Mouse (Mus musculus) CD8-positive naive resting alpha-beta T cell, adult 57 days (primary cell): Measurements from ENCODE around the gene Pex11a. TPM values are rescaled to one million over a fixed set of nuclear protein-coding genes. Genes with fewer than 3 reads are reported as not detected.

Source experiments
- total RNA-seq: library from RNA; stranded (reverse); gene quantifications from one replicate; pipeline ENCODE4 v1.2.4, GENCODE M21; 2023

Gene Pex11a
- total RNA-seq = 0.73 TPM

GRCm38 (mm10) chr7:79742659-79743536 lies at the start of gene Pex11a, which contains the start of gene Wdr93:
TSS of gene Pex11a (minus strand) at chr7:79743131.
TSS of gene Wdr93 (plus strand) at chr7:79743163.

DNA sequence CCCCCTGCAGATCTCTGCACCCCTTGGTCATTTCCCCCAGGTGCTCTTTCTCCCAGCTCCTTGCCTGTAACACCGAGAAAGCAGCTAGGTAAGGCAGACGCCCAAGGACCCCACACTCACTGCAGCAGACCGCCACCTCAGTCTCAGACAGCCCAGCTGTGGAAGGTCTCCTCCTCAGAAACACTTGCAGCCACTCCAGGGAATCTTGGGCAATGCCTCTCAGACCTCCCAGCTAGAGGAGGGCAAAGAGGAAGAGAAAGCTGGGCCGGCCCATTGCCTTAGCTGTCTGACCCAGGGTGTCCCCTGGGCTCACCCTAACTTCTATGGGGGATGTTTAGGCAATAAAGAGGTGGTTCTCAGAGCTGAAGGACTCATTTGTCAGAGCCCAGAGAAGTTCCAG lies 10.3 kb downstream of the Pex11a start, which contains the start of gene Plin1:
Gene Plin1 (minus strand): TSS at position 282 of the 400 bp plus-strand sequence.

DNA sequence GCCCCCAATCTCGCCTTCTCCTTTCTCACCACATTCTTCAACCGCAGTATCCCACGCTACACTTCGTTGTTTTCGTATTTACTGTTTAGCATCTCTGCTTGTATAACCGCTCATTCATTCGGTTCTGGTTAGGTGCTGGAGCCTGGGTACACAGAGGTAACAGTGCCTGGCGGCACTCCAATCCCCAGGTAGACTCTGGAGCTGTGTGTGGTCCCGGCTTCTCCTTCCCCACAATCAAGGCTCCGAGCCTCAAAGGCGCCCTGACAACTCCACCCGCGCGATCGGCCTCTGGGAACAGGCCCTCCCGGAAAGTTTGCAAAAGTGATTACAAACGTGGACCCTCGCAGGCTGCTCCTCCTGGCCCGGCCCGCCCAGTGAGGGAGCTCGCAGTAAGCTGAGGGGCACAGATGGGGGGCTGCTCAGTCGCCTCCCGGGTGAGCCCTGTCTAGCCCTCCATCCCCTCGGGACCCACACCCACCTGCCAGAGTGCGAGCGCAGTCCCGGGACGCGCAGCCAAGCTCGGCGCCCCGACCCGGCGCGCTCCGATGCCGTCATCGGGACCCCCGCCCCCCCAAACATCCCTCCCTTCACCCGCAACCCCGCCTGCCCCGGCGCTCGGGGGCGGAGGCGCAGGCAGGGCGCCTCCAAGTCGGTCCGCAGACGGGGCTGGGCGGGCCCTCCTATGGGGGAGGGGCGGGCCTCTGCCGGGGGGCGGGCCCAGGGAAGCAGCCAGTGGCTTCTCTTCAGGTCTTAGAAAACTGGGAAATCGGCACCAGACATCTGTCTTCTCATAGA lies 27.5 kb downstream of the Pex11a start, which contains the start of gene Kif7:
Gene Kif7 (minus strand): TSS at position 534 of the 795 bp plus-strand sequence.

Other genes starting within 250 kb of the Pex11a start
- gene Rhcg, start 125.5 kb downstream of the Pex11a start, total RNA-seq = not detected
- gene Ticrr, start 82.9 kb downstream of the Pex11a start, total RNA-seq = 0.77 TPM
- gene Kif7, start 27.4 kb downstream of the Pex11a start, total RNA-seq = 6.6 TPM
- not detected for gene Plin1, start 10.2 kb downstream of the Pex11a start, total RNA-seq
- not detected for gene Wdr93, start within 50 bp of the Pex11a start, total RNA-seq
- not detected for gene Mesp1, start 50.7 kb upstream of the Pex11a start, total RNA-seq
- gene Mesp2, start 67.6 kb upstream of the Pex11a start, total RNA-seq = not detected
- gene Anpep, start 117.9 kb upstream of the Pex11a start, total RNA-seq = 0.92 TPM
- 20.2 TPM for gene Ap3s2, start 177.5 kb upstream of the Pex11a start, total RNA-seq
- not detected for gene Arpin, start 192.2 kb upstream of the Pex11a start, total RNA-seq